Mouse (Mus musculus) layer of hippocampus, adult 18-20 months (tissue): ENCODE measurements around the gene Tmem120b. TPM values are rescaled to one million over a fixed set of nuclear protein-coding genes. Genes with fewer than 3 reads are reported as not detected.

Source experiments
- DNase-seq, 2 experiments: peaks; one replicate each; pipeline ENCODE4 v3.0.0; 2022; ENCODE audit warnings: low spot score in 2 of 2
- total RNA-seq, 2 experiments: library from RNA; stranded (reverse); gene quantifications; 2 replicates each; pipeline ENCODE4 v1.2.3; 2021

The Tmem120b gene
- total RNA-seq, 2 experiments from 2014 or later, result 16.4 to 17.6 TPM

- no peak for DNase-seq
Observed at GRCm38 (mm10) chr5:123127031-123127430, 58.8 kb downstream of the Tmem120b start.

- DNase-seq, result no peak
Observed at GRCm38 (mm10) chr5:123128426-123129169, 60.4 kb downstream of the Tmem120b start.

GRCm38 (mm10) chr5:123129170-123129757, 61.0 kb downstream of the Tmem120b start:
- DNase-seq, result no peak

- DNase-seq, result no peak
Observed at GRCm38 (mm10) chr5:123130030-123130813, 62.0 kb downstream of the Tmem120b start.

- DNase-seq, result no peak
Observed at GRCm38 (mm10) chr5:123130814-123131148, 62.6 kb downstream of the Tmem120b start.

GRCm38 (mm10) chr5:123132308-123133071, 64.3 kb downstream of the Tmem120b start, which contains the start of gene Rhof:
Gene Rhof (minus strand): TSS chr5:123132692.
- peak; percentile 81 to 93 for DNase-seq

- DNase-seq, result peak; percentile 83 to 93
Observed at GRCm38 (mm10) chr5:123133083-123133783, 65.0 kb downstream of the Tmem120b start.

GRCm38 (mm10) chr5:123133784-123134143, 65.5 kb downstream of the Tmem120b start:
- no peak for DNase-seq

- DNase-seq, result no peak
Observed at GRCm38 (mm10) chr5:123134186-123134874, 66.1 kb downstream of the Tmem120b start.

GRCm38 (mm10) chr5:123134875-123135382, 66.7 kb downstream of the Tmem120b start:
- no peak for DNase-seq

- peak in 1 of 2 experiments; percentile 69 for DNase-seq
Observed at GRCm38 (mm10) chr5:123135471-123136360, 67.5 kb downstream of the Tmem120b start.

- DNase-seq, result peak in 1 of 2 experiments; percentile 82
Observed at GRCm38 (mm10) chr5:123136361-123137043, 68.3 kb downstream of the Tmem120b start.

GRCm38 (mm10) chr5:123137044-123137909, 69.1 kb downstream of the Tmem120b start:
- DNase-seq, result peak in 1 of 2 experiments; percentile 49

GRCm38 (mm10) chr5:123137910-123138229, 69.7 kb downstream of the Tmem120b start:
- no peak for DNase-seq

- peak in 1 of 2 experiments; percentile 43 for DNase-seq
Observed at GRCm38 (mm10) chr5:123138230-123138911, 70.2 kb downstream of the Tmem120b start.

- peak; percentile 81 to 91 for DNase-seq
Observed at GRCm38 (mm10) chr5:123138953-123139721, 70.9 kb downstream of the Tmem120b start.
